Mouse (Mus musculus) urinary bladder, postnatal 36 days (tissue): ENCODE measurements around the gene Pole.
A peak's percentile ranks its signal among the peaks of the same experiment; 100 is the strongest.

Experiments
- DNase-seq, 2 experiments: peaks; one replicate each; pipeline ENCODE4 v3.0.0; 2022; ENCODE audit warnings: low spot score in 2 of 2, mixed read lengths in 1 of 2

Pole gene

GRCm38 (mm10) chr5:110285770-110286445, at the start of gene Pole, which contains the start of gene Pxmp2:
TSS of gene Pole (plus strand) at chr5:110286306.
TSS of gene Pxmp2 (minus strand) at chr5:110286186.
- DNase-seq: peak; percentile 84 to 91

GRCm38 (mm10) chr5:110244091-110244490, 42.0 kb upstream of the Pole start:
- peak; percentile 28 to 37 for DNase-seq

- no peak for DNase-seq
These were observed 19.2 kb upstream of the Pole start for GRCm38 (mm10) chr5:110266941-110267340.

- DNase-seq: peak; percentile 81 to 89
These were observed 16.7 kb upstream of the Pole start, which contains the start of gene Pgam5 for GRCm38 (mm10) chr5:110269141-110270101. TSS of gene Pgam5 (minus strand) at chr5:110269913.

GRCm38 (mm10) chr5:110270242-110270641, 15.9 kb upstream of the Pole start:
- DNase-seq: no peak

GRCm38 (mm10) chr5:110274147-110274546, 12.0 kb upstream of the Pole start:
- DNase-seq: no peak

GRCm38 (mm10) chr5:110274846-110275245, 11.3 kb upstream of the Pole start:
- DNase-seq: no peak

- no peak for DNase-seq
These were observed 9.7 kb upstream of the Pole start for GRCm38 (mm10) chr5:110276391-110276790.

GRCm38 (mm10) chr5:110276910-110277309, 9.2 kb upstream of the Pole start:
- DNase-seq: no peak

- no peak for DNase-seq
These were observed 4.1 kb upstream of the Pole start for GRCm38 (mm10) chr5:110281984-110282383.

- peak; percentile 20 to 30 for DNase-seq
These were observed 1.6 kb upstream of the Pole start for GRCm38 (mm10) chr5:110284536-110284935.

GRCm38 (mm10) chr5:110285156-110285555, 950 bp upstream of the Pole start:
- DNase-seq: no peak

GRCm38 (mm10) chr5:110286446-110287083, 459 bp downstream of the Pole start:
- DNase-seq: peak in 1 of 2 experiments; percentile 4

- no peak for DNase-seq
These were observed 974 bp downstream of the Pole start for GRCm38 (mm10) chr5:110287084-110287475.

GRCm38 (mm10) chr5:110291649-110292048, 5.5 kb downstream of the Pole start:
- no peak for DNase-seq

- no peak for DNase-seq
These were observed 10.5 kb downstream of the Pole start for GRCm38 (mm10) chr5:110296637-110297036.

- no peak for DNase-seq
These were observed 14.5 kb downstream of the Pole start for GRCm38 (mm10) chr5:110300591-110300990.

- no peak for DNase-seq
These were observed 22.8 kb downstream of the Pole start for GRCm38 (mm10) chr5:110308861-110309260.

- DNase-seq: no peak
These were observed 27.0 kb downstream of the Pole start for GRCm38 (mm10) chr5:110313127-110313526.

GRCm38 (mm10) chr5:110330508-110330907, 44.4 kb downstream of the Pole start:
- DNase-seq: no peak

GRCm38 (mm10) chr5:110338792-110339191, 52.7 kb downstream of the Pole start:
- DNase-seq: no peak
